Mouse (Mus musculus): ENCODE measurements at regions not wholly inside any gene's neighbourhood (a gene's known extent, or its start where the extent isn't known, plus 50 kb on each side); places are given as distances from the start of the nearest gene placed in this dataset.

DNA sequence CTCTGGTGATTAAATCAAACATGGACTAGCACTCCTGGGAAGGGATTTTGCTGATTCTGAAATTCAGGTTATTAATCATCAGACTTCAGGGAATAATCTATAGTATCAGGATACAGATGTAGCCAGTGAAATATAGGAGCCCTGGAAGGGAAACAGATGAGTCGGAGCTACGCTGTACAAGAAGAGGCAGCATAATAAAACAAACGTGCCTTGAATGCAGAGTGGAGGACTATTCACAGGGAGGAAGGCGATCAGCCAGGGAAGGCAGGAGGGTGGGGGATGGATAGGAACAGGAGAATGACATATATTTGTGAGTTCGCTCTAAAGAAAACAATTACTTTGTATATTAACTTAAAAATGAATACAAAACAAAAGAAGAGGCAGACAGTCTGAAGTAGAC is 286.6 kb upstream of the Got2 start:
- no peak for ATAC-seq (ENCODE audit: extremely low read depth, insufficient number of reproducible peaks, low FRiP score, poor library complexity, severe bottlenecking)
- Histone ChIP-seq H3K4me3 (ENCODE audit: low read depth, low read length) (no peak overlapping the region), H3K4me1 (ENCODE audit: insufficient read depth, low read depth, low read length) (no peaks in the 10 kb centered on the region), H3K36me3 (replicated peaks) (no peaks in the 10 kb centered on the region), H3K9me3 (replicated peaks) (0 out of 2 replicates have a peak, but pooled peaks cover 7% of the 10 kb centered on the region), H3K27me3 (ENCODE audit: insufficient read depth, low read length) (no peaks in the 10 kb centered on the region)
- DNase-seq (ENCODE audit: low spot score) = no peak
- no peak for TF ChIP-seq GATA1 (IDR thresholded peaks at IDR 0.05; ENCODE audit: borderline replicate concordance, low read length)
- TF ChIP-seq TAL1 (conservative IDR thresholded peaks at IDR 0.05; ENCODE audit: low read depth, low read length) = no peak
- TF ChIP-seq CTCF (IDR thresholded peaks at IDR 0.05; ENCODE audit: low read depth, low read length) = no peak
- no peak for TF ChIP-seq POLR2AphosphoS5 (IDR thresholded peaks at IDR 0.05; ENCODE audit: insufficient replicate concordance, low read depth, low read length)
- no peak for TF ChIP-seq GATA2 (IDR thresholded peaks at IDR 0.05; ENCODE audit: borderline replicate concordance, low read depth, low read length)

- TF ChIP-seq GATA2 (IDR thresholded peaks at IDR 0.05; ENCODE audit: borderline replicate concordance, low read depth, low read length) (no peak), POLR2AphosphoS5 (IDR thresholded peaks at IDR 0.05; ENCODE audit: insufficient replicate concordance, low read depth, low read length) (no peak), TAL1 (conservative IDR thresholded peaks at IDR 0.05; ENCODE audit: low read depth, low read length) (no peak), GATA1 (IDR thresholded peaks at IDR 0.05; ENCODE audit: borderline replicate concordance, low read length) (no peak), CTCF (IDR thresholded peaks at IDR 0.05; ENCODE audit: low read depth, low read length) (no peak)
- no peaks in the 10 kb centered on the region for H3K27me3 ChIP-seq (ENCODE audit: insufficient read depth, low read length)
- peaks cover 2% of the 10 kb centered on the region; the same call in 1 of the 2 replicates for H3K9me3 ChIP-seq (replicated peaks)
- no peaks in the 10 kb centered on the region for H3K36me3 ChIP-seq (replicated peaks)
- no peaks in the 10 kb centered on the region for H3K4me1 ChIP-seq (ENCODE audit: insufficient read depth, low read depth, low read length)
- ATAC-seq (ENCODE audit: extremely low read depth, insufficient number of reproducible peaks, low FRiP score, poor library complexity, severe bottlenecking) (no peak), DNase-seq (ENCODE audit: low spot score) (no peak)
- no peak overlapping the region for H3K4me3 ChIP-seq (ENCODE audit: low read depth, low read length)
These were observed 276.6 kb upstream of the Got2 start for GRCm38 (mm10) chr8:96164933-96165332.

DNA sequence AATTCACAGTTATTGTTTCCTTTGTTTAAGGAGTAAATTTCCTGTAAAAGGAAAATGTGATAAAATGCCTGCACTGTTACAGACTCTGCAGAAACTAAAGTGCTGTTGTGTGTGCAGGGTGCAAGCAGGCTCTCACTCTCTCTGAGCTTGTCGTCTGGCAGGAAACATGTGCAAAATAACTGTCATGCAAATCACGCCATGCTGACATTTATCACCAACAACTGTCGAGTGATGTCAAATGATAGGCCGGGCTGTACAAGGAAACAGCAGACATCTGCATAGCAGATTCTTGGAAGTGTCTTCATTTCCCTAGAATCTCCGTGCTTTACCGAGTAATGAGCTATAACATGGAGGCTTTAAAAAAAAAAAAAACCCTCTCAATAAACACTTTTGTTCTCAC is 271.6 kb upstream of the Got2 start:
- no peak for DNase-seq (ENCODE audit: low spot score)
- no peak overlapping the region for H3K4me3 ChIP-seq (ENCODE audit: low read depth, low read length)

DNA sequence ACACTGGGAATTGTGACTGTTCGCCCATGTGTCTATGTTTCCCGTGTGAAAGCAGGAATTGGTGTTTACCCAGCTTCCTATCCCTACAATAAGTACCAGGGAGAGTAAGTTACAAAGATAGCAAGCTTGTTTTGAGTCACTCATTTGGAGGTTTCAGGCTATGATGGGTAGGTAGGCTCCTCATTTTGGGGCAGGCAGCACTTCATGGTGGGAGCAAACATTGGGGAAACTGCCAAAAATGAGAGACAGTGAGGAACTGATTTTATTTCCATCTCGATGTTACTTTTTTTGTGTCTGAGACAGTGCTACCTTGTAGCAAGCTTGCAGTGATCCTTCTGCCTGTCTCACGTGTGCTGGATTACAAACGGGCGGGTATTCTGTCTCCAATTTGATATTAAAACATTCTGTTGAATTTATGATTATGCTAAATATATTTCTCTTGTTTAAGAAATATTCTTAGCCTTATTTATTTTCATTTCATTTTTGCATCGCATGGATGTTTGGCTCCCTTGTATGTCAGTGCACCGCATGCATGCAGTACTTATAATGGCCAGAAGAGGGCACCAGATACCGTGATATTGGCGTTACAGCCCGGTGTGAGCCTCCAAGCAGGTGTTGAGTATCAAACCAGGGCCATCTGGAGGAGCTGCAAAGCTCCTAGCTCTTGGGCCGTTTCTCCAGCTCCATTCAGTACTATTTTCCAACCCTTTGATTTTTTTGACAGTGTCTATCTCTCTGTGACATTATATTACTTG is 264.3 kb upstream of the Got2 start:
- ATAC-seq (ENCODE audit: extremely low read depth, insufficient number of reproducible peaks, low FRiP score, poor library complexity, severe bottlenecking) (peak; percentile 45; the same call in 1 of the 2 replicates), DNase-seq (ENCODE audit: low spot score) (peak; percentile 3)
- no peaks in the 10 kb centered on the region for H3K4me1 ChIP-seq (ENCODE audit: insufficient read depth, low read depth, low read length)
- no peaks in the 10 kb centered on the region for H3K36me3 ChIP-seq (replicated peaks)
- no peaks in the 10 kb centered on the region for H3K27me3 ChIP-seq (ENCODE audit: insufficient read depth, low read length)
- 0 out of 2 replicates have a peak, but pooled peaks cover 2% of the 10 kb centered on the region for H3K9me3 ChIP-seq (replicated peaks)
- TF ChIP-seq GATA1 (IDR thresholded peaks at IDR 0.05; ENCODE audit: borderline replicate concordance, low read length) = no peak
- peak; percentile 79 for TF ChIP-seq CTCF (IDR thresholded peaks at IDR 0.05; ENCODE audit: low read depth, low read length)
- no peak for TF ChIP-seq GATA2 (IDR thresholded peaks at IDR 0.05; ENCODE audit: borderline replicate concordance, low read depth, low read length)
- TF ChIP-seq POLR2AphosphoS5 (IDR thresholded peaks at IDR 0.05; ENCODE audit: insufficient replicate concordance, low read depth, low read length) = no peak
- no peak for TF ChIP-seq TAL1 (conservative IDR thresholded peaks at IDR 0.05; ENCODE audit: low read depth, low read length)
- no peak overlapping the region for H3K4me3 ChIP-seq (ENCODE audit: low read depth, low read length)

More for the DNA sequence above, 271.6 kb upstream of the Got2 start:
- no peaks in the 10 kb centered on the region for H3K36me3 ChIP-seq (replicated peaks)
- ATAC-seq (ENCODE audit: extremely low read depth, insufficient number of reproducible peaks, low FRiP score, poor library complexity, severe bottlenecking) = no peak
- no peaks in the 10 kb centered on the region for H3K27me3 ChIP-seq (ENCODE audit: insufficient read depth, low read length)
- peaks cover 2% of the 10 kb centered on the region; the same call in 1 of the 2 replicates for H3K9me3 ChIP-seq (replicated peaks)
- H3K4me1 ChIP-seq (ENCODE audit: insufficient read depth, low read depth, low read length) = no peaks in the 10 kb centered on the region
- no peak for TF ChIP-seq CTCF (IDR thresholded peaks at IDR 0.05; ENCODE audit: low read depth, low read length)
- no peak for TF ChIP-seq TAL1 (conservative IDR thresholded peaks at IDR 0.05; ENCODE audit: low read depth, low read length)
- TF ChIP-seq GATA2 (IDR thresholded peaks at IDR 0.05; ENCODE audit: borderline replicate concordance, low read depth, low read length) = no peak
- TF ChIP-seq POLR2AphosphoS5 (IDR thresholded peaks at IDR 0.05; ENCODE audit: insufficient replicate concordance, low read depth, low read length) = no peak
- no peak for TF ChIP-seq GATA1 (IDR thresholded peaks at IDR 0.05; ENCODE audit: borderline replicate concordance, low read length)

- no peak for DNase-seq (ENCODE audit: low spot score)
- no peaks in the 10 kb centered on the region for H3K36me3 ChIP-seq (replicated peaks)
- no peaks in the 10 kb centered on the region for H3K4me1 ChIP-seq (ENCODE audit: insufficient read depth, low read depth, low read length)
- ATAC-seq (ENCODE audit: extremely low read depth, insufficient number of reproducible peaks, low FRiP score, poor library complexity, severe bottlenecking) = no peak
- no peak overlapping the region for H3K4me3 ChIP-seq (ENCODE audit: low read depth, low read length)
- no peaks in the 10 kb centered on the region for H3K27me3 ChIP-seq (ENCODE audit: insufficient read depth, low read length)
- TF ChIP-seq POLR2AphosphoS5 (IDR thresholded peaks at IDR 0.05; ENCODE audit: insufficient replicate concordance, low read depth, low read length) = no peak
- TF ChIP-seq TAL1 (conservative IDR thresholded peaks at IDR 0.05; ENCODE audit: low read depth, low read length) = no peak
- no peak for TF ChIP-seq GATA2 (IDR thresholded peaks at IDR 0.05; ENCODE audit: borderline replicate concordance, low read depth, low read length)
- TF ChIP-seq CTCF (IDR thresholded peaks at IDR 0.05; ENCODE audit: low read depth, low read length) = no peak
- no peak for TF ChIP-seq GATA1 (IDR thresholded peaks at IDR 0.05; ENCODE audit: borderline replicate concordance, low read length)
- H3K9me3 ChIP-seq (replicated peaks) = 0 out of 2 replicates have a peak, but pooled peaks cover 2% of the 10 kb centered on the region
These were observed 263.7 kb upstream of the Got2 start for GRCm38 (mm10) chr8:96152056-96152455.

GRCm38 (mm10) chr8:96151065-96151472 is 262.7 kb upstream of the Got2 start:
- no peak for DNase-seq (ENCODE audit: low spot score)
- H3K4me3 ChIP-seq (ENCODE audit: low read depth, low read length) = no peak overlapping the region
- TF ChIP-seq GATA2 (IDR thresholded peaks at IDR 0.05; ENCODE audit: borderline replicate concordance, low read depth, low read length) (no peak), POLR2AphosphoS5 (IDR thresholded peaks at IDR 0.05; ENCODE audit: insufficient replicate concordance, low read depth, low read length) (no peak), GATA1 (IDR thresholded peaks at IDR 0.05; ENCODE audit: borderline replicate concordance, low read length) (no peak), CTCF (IDR thresholded peaks at IDR 0.05; ENCODE audit: low read depth, low read length) (no peak), TAL1 (conservative IDR thresholded peaks at IDR 0.05; ENCODE audit: low read depth, low read length) (no peak)
- ATAC-seq (ENCODE audit: extremely low read depth, insufficient number of reproducible peaks, low FRiP score, poor library complexity, severe bottlenecking) = no peak
- H3K4me1 ChIP-seq (ENCODE audit: insufficient read depth, low read depth, low read length) = no peaks in the 10 kb centered on the region
- no peaks in the 10 kb centered on the region for H3K27me3 ChIP-seq (ENCODE audit: insufficient read depth, low read length)
- H3K36me3 ChIP-seq (replicated peaks) = no peaks in the 10 kb centered on the region
- 0 out of 2 replicates have a peak, but pooled peaks cover 2% of the 10 kb centered on the region for H3K9me3 ChIP-seq (replicated peaks)
